Mouse (Mus musculus) myocyte (in vitro differentiated cells): ENCODE measurements around the gene Prr32. TPM values are rescaled to one million over a fixed set of nuclear protein-coding genes. Genes with fewer than 3 reads are reported as not detected.

Experiments
- H3K27me3 ChIP-seq: one replicate; pipeline ENCODE4 v1.6.1; 2011; ENCODE audit not compliant: control insufficient read depth, insufficient read depth, insufficient read length
- H3K36me3 ChIP-seq: one replicate; pipeline ENCODE4 v1.6.1; 2011; ENCODE audit not compliant: control insufficient read depth, insufficient read depth
- H3K4me2 ChIP-seq: one replicate; pipeline ENCODE4 v1.6.1; 2011; ENCODE audit warnings: low read depth, control low read depth
- H3K4me3 ChIP-seq: one replicate; pipeline ENCODE4 v1.5.1; 2011; ENCODE audit warnings: mild to moderate bottlenecking, control low read depth, moderate library complexity
- H3K79me2 ChIP-seq: one replicate; pipeline ENCODE4 v1.6.1; 2011; ENCODE audit not compliant: control insufficient read depth, insufficient read depth
- H3ac ChIP-seq: one replicate; pipeline ENCODE4 v1.6.1; 2011; ENCODE audit not compliant: control insufficient read depth, insufficient read length
- CEBPB ChIP-seq: IDR thresholded peaks from 2 replicates; pipeline ENCODE4 v1.6.1; 2011; ENCODE audit warnings: mild to moderate bottlenecking, moderate library complexity; ENCODE audit not compliant: poor library complexity, insufficient read depth, severe bottlenecking
- E2F4 ChIP-seq: IDR thresholded peaks from one replicate; pipeline ENCODE4 v1.6.1; 2011; ENCODE audit warnings: mild to moderate bottlenecking, control low read depth, moderate library complexity; ENCODE audit not compliant: insufficient read depth
- POLR2A ChIP-seq: IDR thresholded peaks from one replicate; pipeline ENCODE4 v1.6.1; 2011; ENCODE audit warnings: low read depth, mild to moderate bottlenecking, control low read depth, moderate library complexity; ENCODE audit not compliant: insufficient read length
- SRF ChIP-seq: IDR thresholded peaks from one replicate; pipeline ENCODE4 v1.6.1; 2011; ENCODE audit warnings: low read depth; ENCODE audit not compliant: control insufficient read depth, insufficient read length
- TCF12 ChIP-seq: IDR thresholded peaks from one replicate; pipeline ENCODE4 v1.6.1; 2011; ENCODE audit warnings: mild to moderate bottlenecking, control low read depth; ENCODE audit not compliant: poor library complexity, insufficient read depth, severe bottlenecking
- polyA plus RNA-seq: library from polyadenylated mRNA; unstranded; fragments of >200 nt; fragmentation: generic; extraction: Trizol; gene quantifications from one replicate; pipeline ENCODE4 v1.2.1, GENCODE M21; 2012; ENCODE audit warnings: missing spikeins

The Prr32 gene
- polyA plus RNA-seq, result 3.8 TPM

DNA sequence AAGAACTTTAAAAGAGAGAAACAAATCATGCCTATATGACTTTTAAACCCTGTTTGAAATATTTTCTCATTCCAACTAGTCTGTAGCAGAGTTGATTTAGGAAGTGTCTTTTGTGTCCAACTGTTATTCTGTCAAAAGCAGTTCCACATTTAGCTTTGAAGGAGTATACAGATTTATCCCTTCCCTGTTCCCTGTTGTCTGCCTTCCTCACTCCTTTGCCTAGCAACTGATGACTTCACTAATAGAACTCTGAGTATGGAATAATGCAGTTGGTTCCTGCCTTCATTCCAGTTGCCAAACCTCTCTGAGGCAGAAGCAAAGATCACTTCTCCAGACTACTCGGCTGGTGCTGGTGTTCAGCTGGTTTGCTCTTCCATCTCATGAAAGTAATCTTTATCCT, at the start of gene Prr32:
Gene Prr32 (plus strand): TSS at position 301 of the 400 bp plus-strand sequence.
- TF ChIP-seq TCF12 (no peak), SRF (no peak), CEBPB (no peak), E2F4 (no peak), POLR2A (no peak)
- no peak within 1 kb of the TSS for H3K4me2 ChIP-seq

More for the DNA sequence above, at the start of gene Prr32:
- H3K4me3 ChIP-seq, result no peak within 1 kb of the TSS
- H3K36me3 ChIP-seq, result no peaks in the 10 kb centered on the region
- H3K27me3 ChIP-seq, result no peaks in the 10 kb centered on the region
- H3K79me2 ChIP-seq, result no peaks in the 10 kb centered on the region
- H3ac ChIP-seq, result no peak within 1 kb of the TSS
